Mouse (Mus musculus): ENCODE results near the gene Prkcd. TPM values are rescaled to one million over a fixed set of nuclear protein-coding genes. Genes with fewer than 3 reads are reported as not detected.

Gene Prkcd
- polyA plus RNA-seq, 1 experiment: 214 TPM

DNA sequence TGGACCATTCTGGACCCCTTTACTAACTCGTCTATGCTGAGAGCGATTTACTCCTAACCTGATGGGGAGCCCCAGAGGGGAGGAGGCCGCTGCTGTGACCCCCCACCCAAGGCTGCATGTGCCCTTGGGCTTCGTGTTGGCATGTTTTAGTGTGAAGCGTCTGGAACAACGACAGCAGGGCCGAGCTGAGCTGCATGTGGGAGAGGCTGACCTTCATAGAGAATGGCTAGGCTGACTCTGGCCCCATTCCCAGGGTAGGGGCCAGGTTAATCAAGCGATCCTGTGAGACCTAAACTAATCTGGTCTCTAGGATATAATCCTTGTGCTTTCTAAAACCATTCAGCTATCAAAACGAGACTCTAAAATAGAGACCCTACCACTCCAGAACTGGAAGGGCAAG lies 68.3 kb downstream of the Prkcd start:
- peaks cover 29% of the 10 kb centered on the region for H3K36me3 ChIP-seq (ENCODE audit: control insufficient read depth, insufficient read depth, low read length)
- no peak overlapping the region for H3K27ac ChIP-seq (ENCODE audit: control insufficient read depth, insufficient read depth, low read length)
- TF ChIP-seq CTCF (IDR thresholded peaks at IDR 0.05; ENCODE audit: borderline replicate concordance, control insufficient read depth, extremely low read depth, insufficient read depth, low read length, poor library complexity) (no peak), POLR2A (IDR thresholded peaks at IDR 0.05; ENCODE audit: control insufficient read depth, extremely low read depth, insufficient read depth, low read length, poor library complexity) (no peak)
- H3K4me1 ChIP-seq (replicated peaks; ENCODE audit: control insufficient read depth, insufficient read depth, low read length): no peaks in the 10 kb centered on the region
- WGBS: 93% methylated on average over 9 of the region's 9 CpGs
- no peaks in the 10 kb centered on the region for H3K27me3 ChIP-seq (ENCODE audit: control insufficient read depth, insufficient read depth, low read length)
- no peak overlapping the region for H3K4me3 ChIP-seq (ENCODE audit: control insufficient read depth, insufficient read depth, low read length)
- DNase-seq: no peak

GRCm38 (mm10) chr14:30556651-30557050 lies 69.4 kb downstream of the Prkcd start:
- Histone ChIP-seq H3K27ac (ENCODE audit: control insufficient read depth, insufficient read depth, low read length) (no peak overlapping the region), H3K4me3 (ENCODE audit: control insufficient read depth, insufficient read depth, low read length) (no peak overlapping the region), H3K36me3 (ENCODE audit: control insufficient read depth, insufficient read depth, low read length) (peaks cover 27% of the 10 kb centered on the region), H3K27me3 (ENCODE audit: control insufficient read depth, insufficient read depth, low read length) (no peaks in the 10 kb centered on the region), H3K4me1 (replicated peaks; ENCODE audit: control insufficient read depth, insufficient read depth, low read length) (peaks cover under 1% of the 10 kb centered on the region)
- TF ChIP-seq POLR2A (IDR thresholded peaks at IDR 0.05; ENCODE audit: control insufficient read depth, extremely low read depth, insufficient read depth, low read length, poor library complexity) (no peak), CTCF (IDR thresholded peaks at IDR 0.05; ENCODE audit: borderline replicate concordance, control insufficient read depth, extremely low read depth, insufficient read depth, low read length, poor library complexity) (no peak)
- 82% methylated on average over 2 of the region's 2 CpGs for WGBS
- no peak for DNase-seq

GRCm38 (mm10) chr14:30553185-30553584 lies 72.8 kb downstream of the Prkcd start:
- H3K27me3 ChIP-seq (ENCODE audit: control insufficient read depth, insufficient read depth, low read length): no peaks in the 10 kb centered on the region
- TF ChIP-seq POLR2A (IDR thresholded peaks at IDR 0.05; ENCODE audit: control insufficient read depth, extremely low read depth, insufficient read depth, low read length, poor library complexity) (no peak), CTCF (IDR thresholded peaks at IDR 0.05; ENCODE audit: borderline replicate concordance, control insufficient read depth, extremely low read depth, insufficient read depth, low read length, poor library complexity) (no peak)
- H3K27ac ChIP-seq (ENCODE audit: control insufficient read depth, insufficient read depth, low read length): no peak overlapping the region
- 92% methylated on average over 4 of the region's 4 CpGs for whole genome bisulfite sequencing
- H3K4me3 ChIP-seq (ENCODE audit: control insufficient read depth, insufficient read depth, low read length): no peak overlapping the region
- H3K4me1 ChIP-seq (replicated peaks; ENCODE audit: control insufficient read depth, insufficient read depth, low read length): peaks cover 18% of the 10 kb centered on the region
- no peak for DNase-seq
- no peaks in the 10 kb centered on the region for H3K36me3 ChIP-seq (ENCODE audit: control insufficient read depth, insufficient read depth, low read length)

GRCm38 (mm10) chr14:30551981-30552380 lies 74.0 kb downstream of the Prkcd start:
- no peak overlapping the region for H3K4me3 ChIP-seq (ENCODE audit: control insufficient read depth, insufficient read depth, low read length)
- DNase-seq: no peak
- no peaks in the 10 kb centered on the region for H3K36me3 ChIP-seq (ENCODE audit: control insufficient read depth, insufficient read depth, low read length)
- H3K4me1 ChIP-seq (replicated peaks; ENCODE audit: control insufficient read depth, insufficient read depth, low read length): peaks cover 23% of the 10 kb centered on the region
- TF ChIP-seq POLR2A (IDR thresholded peaks at IDR 0.05; ENCODE audit: control insufficient read depth, extremely low read depth, insufficient read depth, low read length, poor library complexity) (no peak), CTCF (IDR thresholded peaks at IDR 0.05; ENCODE audit: borderline replicate concordance, control insufficient read depth, extremely low read depth, insufficient read depth, low read length, poor library complexity) (no peak)
- no peak overlapping the region for H3K27ac ChIP-seq (ENCODE audit: control insufficient read depth, insufficient read depth, low read length)
- 95% methylated on average over 2 of the region's 2 CpGs for WGBS
- H3K27me3 ChIP-seq (ENCODE audit: control insufficient read depth, insufficient read depth, low read length): no peaks in the 10 kb centered on the region

DNA sequence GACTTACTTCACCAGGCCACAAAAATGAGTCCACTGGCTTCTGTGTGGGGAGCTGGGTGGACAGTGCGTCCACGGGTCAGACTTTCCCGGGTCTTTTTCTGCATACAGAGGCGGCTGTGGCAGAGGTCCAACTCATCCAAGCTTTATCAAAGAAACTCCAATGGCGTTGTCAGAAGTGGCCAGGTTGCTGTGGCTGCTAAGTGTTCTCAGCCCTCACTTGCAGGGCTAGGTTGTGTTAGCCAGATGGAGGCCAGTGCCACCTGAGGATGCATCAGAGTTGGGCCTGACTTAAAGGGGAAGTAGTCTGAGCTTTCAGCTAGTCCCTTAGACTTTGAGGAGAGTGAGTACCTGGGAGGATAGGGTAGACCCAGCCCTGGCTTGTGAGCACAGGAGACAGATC lies 74.5 kb downstream of the Prkcd start:
- no peak for DNase-seq
- no peaks in the 10 kb centered on the region for H3K27me3 ChIP-seq (ENCODE audit: control insufficient read depth, insufficient read depth, low read length)
- 78% methylated on average over 5 of the region's 5 CpGs for WGBS
- no peak overlapping the region for H3K4me3 ChIP-seq (ENCODE audit: control insufficient read depth, insufficient read depth, low read length)
- no peaks in the 10 kb centered on the region for H3K36me3 ChIP-seq (ENCODE audit: control insufficient read depth, insufficient read depth, low read length)
- H3K4me1 ChIP-seq (replicated peaks; ENCODE audit: control insufficient read depth, insufficient read depth, low read length): peaks cover 23% of the 10 kb centered on the region
- no peak overlapping the region for H3K27ac ChIP-seq (ENCODE audit: control insufficient read depth, insufficient read depth, low read length)
- TF ChIP-seq POLR2A (IDR thresholded peaks at IDR 0.05; ENCODE audit: control insufficient read depth, extremely low read depth, insufficient read depth, low read length, poor library complexity) (no peak), CTCF (IDR thresholded peaks at IDR 0.05; ENCODE audit: borderline replicate concordance, control insufficient read depth, extremely low read depth, insufficient read depth, low read length, poor library complexity) (no peak)

- Histone ChIP-seq H3K4me3 (ENCODE audit: control insufficient read depth, insufficient read depth, low read length) (no peak overlapping the region), H3K27me3 (ENCODE audit: control insufficient read depth, insufficient read depth, low read length) (no peaks in the 10 kb centered on the region), H3K27ac (ENCODE audit: control insufficient read depth, insufficient read depth, low read length) (no peak overlapping the region), H3K4me1 (replicated peaks; ENCODE audit: control insufficient read depth, insufficient read depth, low read length) (peaks cover 23% of the 10 kb centered on the region), H3K36me3 (ENCODE audit: control insufficient read depth, insufficient read depth, low read length) (no peaks in the 10 kb centered on the region)
- no peak for DNase-seq
- 50% methylated on average over 8 of the region's 8 CpGs for whole genome bisulfite sequencing
- TF ChIP-seq CTCF (IDR thresholded peaks at IDR 0.05; ENCODE audit: borderline replicate concordance, control insufficient read depth, extremely low read depth, insufficient read depth, low read length, poor library complexity): no peak
- TF ChIP-seq POLR2A (IDR thresholded peaks at IDR 0.05; ENCODE audit: control insufficient read depth, extremely low read depth, insufficient read depth, low read length, poor library complexity): no peak
Measured at GRCm38 (mm10) chr14:30550232-30551070, 75.6 kb downstream of the Prkcd start.

Data from thymus, adult 2 months (tissue).